Mouse (Mus musculus) heart, adult 11 months (tissue): ENCODE measurements at regions not wholly inside any gene's neighbourhood (a gene's known extent, or its start where the extent isn't known, plus 50 kb on each side); places are given as distances from the start of the nearest gene placed in this dataset.
A peak's percentile ranks its signal among the peaks of the same experiment; 100 is the strongest.

ENCODE experiments used
- DNase-seq: peaks from one replicate; pipeline ENCODE4 v3.0.0; 2022

DNA sequence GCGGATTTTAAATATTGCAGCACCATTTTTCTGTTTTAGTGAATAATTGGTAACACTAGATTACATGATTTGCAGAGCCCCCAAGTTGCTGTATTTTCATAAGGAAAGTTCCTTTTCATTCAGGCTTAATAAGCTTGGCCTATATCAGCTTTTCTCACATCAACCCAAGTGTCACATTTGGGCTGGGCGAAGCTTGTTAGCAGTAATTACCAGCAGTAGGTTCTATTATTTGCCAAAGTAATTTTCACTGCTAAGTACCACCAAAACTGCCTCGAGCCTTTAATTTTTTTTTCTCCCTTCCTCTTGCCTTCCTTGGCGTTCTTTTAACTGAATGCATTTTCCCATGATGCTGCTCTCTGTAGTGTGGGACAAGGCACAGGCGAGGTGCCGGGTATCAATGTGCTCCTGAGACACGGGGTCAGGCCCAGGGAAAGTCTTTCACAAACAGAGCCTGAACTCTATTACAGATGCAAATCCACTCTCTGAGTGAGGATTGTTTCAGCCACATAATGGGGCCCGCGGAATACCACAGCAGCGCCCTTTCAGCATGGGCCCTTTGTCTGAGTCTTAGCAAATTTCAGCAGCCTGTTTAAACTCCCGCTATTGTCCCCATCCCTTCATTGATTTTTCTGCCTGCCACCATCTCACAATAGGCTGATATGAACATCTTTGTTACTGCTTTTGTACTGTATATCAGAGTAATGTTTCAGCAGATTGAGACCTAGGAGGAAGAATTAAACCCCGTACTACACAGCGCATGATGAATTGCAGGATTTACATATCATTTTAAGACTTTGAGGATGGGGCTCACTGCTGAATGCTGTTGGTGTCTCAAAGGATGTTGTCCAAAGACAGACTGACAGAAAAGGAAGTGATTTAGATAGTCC, 205.1 kb upstream of the Epha3 start:
- DNase-seq = peak; percentile 72

DNA sequence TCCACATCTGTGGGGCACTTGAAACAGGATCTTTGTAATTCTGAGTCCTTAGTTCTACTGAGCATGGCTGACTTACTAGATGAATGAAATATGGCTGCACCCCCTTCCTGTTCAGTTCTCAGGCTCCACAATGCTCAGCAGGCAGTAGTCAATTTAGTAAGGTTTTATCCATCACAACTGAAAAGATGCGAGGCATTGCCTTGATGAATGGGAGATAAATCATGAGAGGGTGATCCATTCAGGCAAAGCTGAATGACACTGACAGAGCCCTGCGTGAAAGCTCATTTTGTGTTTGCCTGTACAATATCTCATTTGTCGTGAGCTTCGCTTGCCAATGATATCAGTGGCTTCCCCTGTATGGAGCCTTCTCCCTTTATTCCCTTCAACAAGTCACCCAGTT, 198.6 kb upstream of the Epha3 start:
- no peak for DNase-seq

DNA sequence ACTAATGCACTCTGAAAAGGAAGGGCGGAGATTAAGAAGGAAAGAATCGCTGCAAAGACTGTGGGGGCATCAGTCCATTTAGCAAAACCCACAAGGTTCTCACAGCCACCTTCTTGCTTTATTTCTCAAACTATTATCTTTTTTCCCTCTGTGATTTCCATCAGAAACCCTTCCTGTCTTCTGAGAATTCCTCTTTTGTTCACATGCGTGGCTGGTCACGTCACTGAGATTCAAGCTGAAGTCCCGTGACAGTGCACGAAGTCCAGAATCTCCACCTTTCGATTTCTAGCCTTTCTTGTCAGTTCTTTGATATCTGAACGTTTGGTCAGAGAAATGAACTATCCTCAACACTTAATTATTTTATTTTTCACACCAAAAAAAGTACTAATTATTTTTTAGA, 194.7 kb upstream of the Epha3 start:
- no peak for DNase-seq

DNA sequence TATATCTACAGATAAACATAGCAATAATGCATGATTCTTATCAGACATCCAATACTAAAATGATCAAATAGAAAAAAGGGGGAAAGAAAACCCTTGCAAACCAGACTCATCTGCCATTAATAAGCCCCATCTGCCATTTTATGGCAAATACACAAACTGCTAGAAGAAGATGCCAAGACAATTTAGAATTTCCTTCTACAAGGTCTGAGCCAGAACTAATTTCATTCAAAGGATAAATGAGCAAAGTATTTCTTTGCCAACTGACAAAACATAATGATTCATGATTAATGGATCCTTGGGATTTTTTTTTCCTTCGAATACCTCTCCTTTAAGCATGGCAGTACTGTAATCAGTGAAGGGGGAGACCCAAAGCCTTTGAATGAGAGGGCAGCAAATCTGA, 190.4 kb upstream of the Epha3 start:
- DNase-seq = no peak

DNA sequence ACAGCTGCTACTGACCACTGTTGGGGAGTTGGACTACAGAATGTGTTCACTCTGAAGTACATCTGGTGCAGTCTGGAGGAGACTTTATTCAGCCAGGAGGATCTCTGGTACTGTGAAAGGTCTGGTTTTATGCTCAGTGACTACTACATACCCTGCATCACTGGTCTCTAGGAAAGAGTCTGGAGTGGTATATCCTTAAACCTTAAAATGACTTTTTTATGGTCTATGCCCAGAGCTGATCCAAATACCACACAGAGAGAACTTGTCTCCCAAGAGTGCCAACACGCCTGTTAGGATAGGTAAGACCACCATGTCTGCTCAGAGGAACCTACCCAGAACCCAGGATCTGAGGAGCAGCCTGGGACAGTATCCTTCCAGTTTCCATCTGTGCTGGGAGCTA, 184.1 kb upstream of the Epha3 start:
- DNase-seq = peak; percentile 54

DNA sequence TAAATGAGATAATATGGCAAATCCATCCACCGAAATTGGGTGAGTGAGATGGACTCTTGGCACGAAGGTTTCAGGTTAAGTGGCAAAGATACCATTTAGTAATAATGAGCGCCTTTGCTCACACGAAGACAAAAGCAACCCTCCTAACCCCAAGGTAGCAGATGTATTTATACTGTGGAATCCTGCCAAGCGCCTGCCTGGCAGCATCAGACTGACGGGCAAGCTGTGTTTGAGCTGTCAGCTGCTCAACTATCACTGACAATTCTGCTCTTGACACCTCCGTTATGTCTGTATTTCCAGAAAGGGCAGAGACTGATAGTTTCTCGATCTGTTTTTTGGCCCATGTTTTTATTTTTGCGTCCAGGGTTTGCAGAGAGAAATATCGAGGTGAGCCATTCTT, 169.1 kb upstream of the Epha3 start:
- no peak for DNase-seq

DNA sequence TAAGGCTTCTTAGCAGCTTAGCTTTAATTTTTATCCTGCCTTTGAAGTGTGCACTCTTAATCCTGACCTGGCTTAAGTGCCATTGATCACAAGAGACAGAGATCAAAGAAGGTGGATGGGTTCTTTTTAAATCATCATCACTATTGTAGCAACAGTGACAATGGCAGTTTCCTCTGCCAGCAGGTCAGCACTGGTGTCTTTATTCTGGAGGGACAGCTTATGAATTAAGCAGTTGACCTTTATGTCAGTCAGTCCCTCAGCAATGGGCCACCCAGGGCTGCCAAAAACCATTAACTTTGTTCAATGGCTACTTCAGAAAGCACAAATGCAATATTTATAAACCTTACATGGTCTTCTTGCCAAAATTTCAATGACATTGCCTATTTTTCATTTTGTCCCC, 160.0 kb upstream of the Epha3 start:
- DNase-seq = no peak

DNA sequence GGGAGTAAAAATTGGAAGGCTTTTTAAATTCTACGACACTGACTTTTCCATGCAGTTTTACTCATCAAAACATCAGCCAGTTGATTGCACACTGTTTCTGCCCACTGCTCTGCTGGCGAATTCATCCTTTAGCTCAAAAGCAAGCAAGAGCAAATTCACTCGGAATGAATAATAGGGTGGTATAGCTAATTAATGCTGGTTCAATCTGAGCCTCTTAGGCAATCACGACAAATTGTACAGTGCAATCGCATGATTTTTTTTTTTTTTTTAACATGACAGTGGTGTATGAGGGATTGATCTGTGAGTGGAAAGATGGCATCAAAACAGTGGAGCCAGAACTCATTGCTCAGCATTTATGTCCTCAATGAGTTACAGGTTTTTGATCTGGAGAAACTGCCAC, 136.9 kb upstream of the Epha3 start:
- no peak for DNase-seq

DNA sequence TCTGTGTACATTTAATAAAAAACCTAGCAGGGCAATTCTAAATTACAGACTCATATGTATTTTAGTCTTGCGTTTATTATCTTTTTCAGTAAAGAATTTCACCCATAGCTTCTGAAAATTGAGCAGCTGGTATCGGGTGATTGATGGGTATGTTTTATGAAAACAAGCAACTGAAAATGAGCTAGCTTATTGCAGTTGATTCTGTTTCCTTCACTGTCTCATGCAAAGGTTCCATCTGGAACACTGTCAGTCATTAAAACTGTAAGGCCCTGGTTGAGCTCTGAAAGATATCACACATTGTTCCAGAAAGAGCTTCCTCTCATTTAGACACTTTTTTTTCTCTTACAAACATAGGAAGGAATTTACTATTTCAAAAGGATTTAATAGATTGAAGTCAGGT, 103.4 kb upstream of the Epha3 start:
- no peak for DNase-seq

DNA sequence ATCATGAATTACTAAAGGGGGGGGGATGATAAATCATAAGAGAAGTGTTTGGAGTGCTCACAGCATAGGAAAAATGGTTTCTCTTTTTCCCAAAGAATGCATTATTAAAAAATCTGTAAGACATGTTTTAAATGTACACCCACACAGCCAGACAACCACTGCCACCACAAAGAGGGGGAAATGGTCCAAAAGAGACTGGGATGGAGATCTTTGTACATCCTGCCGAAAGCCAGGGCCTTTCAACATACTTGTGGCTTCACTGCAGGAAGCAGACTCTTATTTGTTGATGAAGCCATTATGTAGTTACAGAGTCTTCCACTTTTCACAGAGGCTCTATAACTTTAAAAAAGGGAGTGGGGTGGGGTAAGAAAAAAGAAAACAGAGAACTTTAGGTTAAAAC, 96.8 kb upstream of the Epha3 start:
- DNase-seq = no peak

DNA sequence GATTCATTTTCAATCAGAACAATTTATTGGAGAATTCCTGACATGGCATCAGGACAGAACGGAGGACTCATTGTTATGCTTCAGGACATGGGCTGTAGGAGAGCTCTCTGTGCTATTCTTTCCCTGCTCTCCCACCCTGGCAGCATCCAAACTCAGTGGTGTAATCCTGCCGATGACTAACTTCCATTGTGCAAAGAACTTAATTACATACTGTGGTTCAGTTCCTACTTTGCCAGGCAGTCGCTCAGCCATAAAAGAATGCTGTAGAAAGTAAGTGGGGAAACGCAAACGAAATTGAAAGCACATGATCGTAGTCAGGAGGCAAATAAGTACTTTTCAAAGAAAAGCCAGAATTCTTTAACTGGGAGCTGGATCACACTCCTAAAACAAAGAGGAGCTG, 94.2 kb upstream of the Epha3 start:
- DNase-seq = no peak

DNA sequence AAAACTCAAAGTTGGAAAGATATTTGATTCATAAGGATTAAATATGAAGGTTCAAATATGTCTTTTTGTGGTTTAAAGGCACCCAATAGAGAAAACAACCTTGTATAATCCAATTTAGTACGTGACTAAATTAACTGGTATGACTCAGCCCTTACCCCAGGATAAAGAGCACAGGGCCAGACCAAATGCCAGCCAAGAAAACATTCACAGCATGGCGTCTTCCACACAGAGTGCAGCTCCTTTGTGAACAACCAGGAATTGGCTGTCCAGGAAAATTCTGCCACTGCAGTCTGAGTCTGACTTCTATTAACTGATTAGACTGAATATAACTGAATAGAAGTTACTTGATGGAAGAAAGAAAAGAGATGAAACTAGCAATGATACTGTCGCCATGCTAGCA, 61.2 kb upstream of the Epha3 start:
- DNase-seq = no peak

DNA sequence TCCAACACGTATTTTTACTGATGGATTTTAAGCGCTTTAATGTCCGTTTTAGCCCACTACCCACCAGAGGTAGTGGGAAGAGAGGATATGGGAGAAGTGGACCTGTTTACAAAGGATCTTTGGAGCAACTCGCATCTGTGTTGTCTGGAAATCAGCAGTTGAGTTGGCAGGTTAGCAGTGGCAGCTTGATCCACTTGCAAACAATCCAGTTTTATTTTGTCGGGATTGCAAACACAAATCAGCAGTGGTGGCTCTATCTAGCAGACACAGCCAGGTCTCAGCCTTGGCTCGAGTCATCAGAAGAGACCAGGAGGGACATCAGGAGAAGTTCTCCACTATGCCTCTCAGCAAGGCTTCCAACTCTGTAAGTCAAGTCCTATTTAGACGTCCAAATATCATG, 57.2 kb upstream of the Epha3 start:
- DNase-seq = peak; percentile 55
